11 mouse cellular contexts compared by ENCODE assay signal in genomic region chr14:120379716-120380115, GRCm38 (mm10).
DNase-seq lines count a peak whose midpoint lies in the region; ATAC-seq and TF ChIP-seq lines count a peak whose summit lies in the region.
"Had no signal": no experiment of that assay in that cellular context is flagged by ENCODE, and none has a peak within 500 bp of the region (broad histone marks: within the 10 kb centered on the region; RNA-seq: fewer than 3 reads in every experiment).

No protein-coding gene starts in this region.

- TF ChIP-seq CTCF in heart, adult 2 months (IDR thresholded peaks at IDR 0.05) = no peak
- TF ChIP-seq CTCF in forebrain, postnatal 0 days (IDR thresholded peaks at IDR 0.05; ENCODE audit: low read depth) = no peak

- ATAC-seq in intestine, embryonic 16.5 days = peak; percentile 61
- no peak for ATAC-seq in forebrain, postnatal 0 days
- no peak for ATAC-seq in erythroblast, adult 5-6 weeks (replicated peaks; ENCODE audit: low FRiP score, poor library complexity, severe bottlenecking)
- ATAC-seq: activated CD4-positive, CD25-positive, alpha-beta regulatory T cell, adult 4 months had no signal

- no peak for TF ChIP-seq POLR2A in heart, adult 2 months (IDR thresholded peaks at IDR 0.05; ENCODE audit: insufficient read depth, low read depth, low read length)

- peaks cover 33% of the 10 kb centered on the region for H3K36me3 ChIP-seq in heart, adult 2 months (ENCODE audit: control insufficient read depth, insufficient read depth, low read length)
- peaks cover 27% of the 10 kb centered on the region for H3K36me3 ChIP-seq in heart, embryonic 10.5 days
- H3K36me3 ChIP-seq in intestine, embryonic 16.5 days (ENCODE audit: control insufficient read depth, insufficient read depth, low read length) = peaks cover 5% of the 10 kb centered on the region; the same call in 1 of the 2 replicates
- no peaks in the 10 kb centered on the region for H3K36me3 ChIP-seq in hindbrain, embryonic 10.5 days
- H3K36me3 ChIP-seq in forebrain, postnatal 0 days (ENCODE audit: insufficient read depth) = peaks cover 3% of the 10 kb centered on the region; the same call in 1 of the 2 replicates

- WGBS in heart, adult 2 months = 34% methylated on average over 4 of the region's 4 CpGs
- 72% methylated on average over 4 of the region's 4 CpGs for WGBS in heart, embryonic 10.5 days
- WGBS in intestine, embryonic 16.5 days = 68% methylated on average over 4 of the region's 4 CpGs
- whole genome bisulfite sequencing in hindbrain, embryonic 10.5 days = 87% methylated on average over 4 of the region's 4 CpGs
- 84% methylated on average over 4 of the region's 4 CpGs for WGBS in forebrain, postnatal 0 days

- TF ChIP-seq EP300 in heart, adult 2 months (IDR thresholded peaks at IDR 0.05; ENCODE audit: insufficient read depth, low read depth, low read length) = 0 out of 2 replicates have a peak, but pooled peaks have one; percentile 81

- H3K9ac ChIP-seq in heart, adult 2 months (ENCODE audit: low read depth, low read length) = no peak overlapping the region
- no peak overlapping the region for H3K9ac ChIP-seq in intestine, embryonic 16.5 days (ENCODE audit: low read depth, low read length)
- no peak overlapping the region for H3K9ac ChIP-seq in forebrain, postnatal 0 days

- H3K4me2 ChIP-seq in intestine, embryonic 16.5 days (ENCODE audit: low read depth, low read length) = no peak overlapping the region
- H3K4me2 ChIP-seq in forebrain, postnatal 0 days (ENCODE audit: low read depth) = no peak overlapping the region

- intact Hi-C loops in heart, adult 2 months (cut with DNase I) = no loop called here

- no peaks in the 10 kb centered on the region for H3K9me3 ChIP-seq in heart, embryonic 10.5 days
- no peaks in the 10 kb centered on the region for H3K9me3 ChIP-seq in intestine, embryonic 16.5 days (ENCODE audit: control insufficient read depth, low read length)
- H3K9me3 ChIP-seq in hindbrain, embryonic 10.5 days = no peaks in the 10 kb centered on the region
- no peaks in the 10 kb centered on the region for H3K9me3 ChIP-seq in forebrain, postnatal 0 days (ENCODE audit: low read length)

- peaks cover 13% of the 10 kb centered on the region for H3K79me2 ChIP-seq in heart, adult 2 months (replicated peaks; ENCODE audit: control insufficient read depth, insufficient read depth, low read length)

- H3K27ac ChIP-seq in heart, adult 2 months = peak overlapping the region; percentile 39
- no peak overlapping the region for H3K27ac ChIP-seq in heart, embryonic 10.5 days
- 0 out of 2 replicates have a peak overlapping the region, but pooled peaks have one; percentile 29 for H3K27ac ChIP-seq in intestine, embryonic 16.5 days (ENCODE audit: low read length)
- no peak overlapping the region for H3K27ac ChIP-seq in hindbrain, embryonic 10.5 days
- no peak overlapping the region for H3K27ac ChIP-seq in forebrain, postnatal 0 days (ENCODE audit: low read depth, low read length)

- H3K27me3 ChIP-seq in heart, adult 2 months (ENCODE audit: control insufficient read depth, insufficient read depth, low read length) = no peaks in the 10 kb centered on the region
- no peaks in the 10 kb centered on the region for H3K27me3 ChIP-seq in heart, embryonic 10.5 days (ENCODE audit: insufficient read depth, poor library complexity, severe bottlenecking)
- H3K27me3 ChIP-seq in intestine, embryonic 16.5 days (replicated peaks; ENCODE audit: control insufficient read depth, insufficient read depth, low read length) = no peaks in the 10 kb centered on the region
- no peaks in the 10 kb centered on the region for H3K27me3 ChIP-seq in hindbrain, embryonic 10.5 days (ENCODE audit: insufficient read depth, poor library complexity, severe bottlenecking)
- no peaks in the 10 kb centered on the region for H3K27me3 ChIP-seq in forebrain, postnatal 0 days (ENCODE audit: insufficient read depth, low read length)

- peaks cover 29% of the 10 kb centered on the region for H3K4me1 ChIP-seq in heart, adult 2 months (ENCODE audit: control insufficient read depth, insufficient read depth, low read length)
- peaks cover 39% of the 10 kb centered on the region for H3K4me1 ChIP-seq in heart, embryonic 10.5 days
- peaks cover 35% of the 10 kb centered on the region for H3K4me1 ChIP-seq in intestine, embryonic 16.5 days (ENCODE audit: control insufficient read depth, insufficient read depth, low read length)
- H3K4me1 ChIP-seq in hindbrain, embryonic 10.5 days (replicated peaks) = peaks cover 8% of the 10 kb centered on the region; the same call in 1 of the 2 replicates
- H3K4me1 ChIP-seq in forebrain, postnatal 0 days (ENCODE audit: insufficient read depth) = no peaks in the 10 kb centered on the region

- H3K4me3 ChIP-seq in heart, adult 2 months = no peak overlapping the region
- no peak overlapping the region for H3K4me3 ChIP-seq in heart, embryonic 10.5 days
- H3K4me3 ChIP-seq in intestine, embryonic 16.5 days (ENCODE audit: low read length) = no peak overlapping the region
- H3K4me3 ChIP-seq in hindbrain, embryonic 10.5 days = no peak overlapping the region
- no peak overlapping the region for H3K4me3 ChIP-seq in forebrain, postnatal 0 days (ENCODE audit: low read depth, low read length)

- DNase-seq in heart, adult 2 months = peak; percentile 65 to 83
- DNase-seq in heart, embryonic 10.5 days (ENCODE audit: low spot score) = no peak
- DNase-seq in gastrocnemius, adult 8-10 months (ENCODE audit: low spot score in 2 of 2) = peak; percentile 45 to 52
- DNase-seq in lung, postnatal 25 days (ENCODE audit: low spot score) = peak; percentile 80
- DNase-seq in hindbrain, embryonic 10.5 days (ENCODE audit: low spot score) = no peak
- DNase-seq in forebrain, postnatal 0 days = no peak
- DNase-seq: cerebellum, adult 2 months; retina, postnatal 1 day had no signal

Comparison
In these comparisons a context has a peak if more than half of its experiments do, and no peak if none do; other contexts are left out.
1. DNase-seq: peak in heart, adult 2 months (2 of 2), gastrocnemius, adult 8-10 months (2 of 2) and lung, postnatal 25 days (single experiment); none in heart, embryonic 10.5 days (single experiment), hindbrain, embryonic 10.5 days (single experiment) and forebrain, postnatal 0 days (single experiment).
2. H3K27ac ChIP-seq: peak in heart, adult 2 months (single experiment) and intestine, embryonic 16.5 days (single experiment); none in heart, embryonic 10.5 days (single experiment), hindbrain, embryonic 10.5 days (single experiment) and forebrain, postnatal 0 days (single experiment).